Mouse (Mus musculus) spleen, postnatal 4 days (tissue): ENCODE data around the gene Tnip3.

Source experiments
- DNase-seq, 2 experiments: peaks; one replicate each; pipeline ENCODE4 v3.0.0; 2022; ENCODE audit warnings: low spot score in 2 of 2

Tnip3 gene

GRCm38 (mm10) chr6:65584870-65585332, 59.8 kb downstream of the Tnip3 start:
- DNase-seq: no peak

DNA sequence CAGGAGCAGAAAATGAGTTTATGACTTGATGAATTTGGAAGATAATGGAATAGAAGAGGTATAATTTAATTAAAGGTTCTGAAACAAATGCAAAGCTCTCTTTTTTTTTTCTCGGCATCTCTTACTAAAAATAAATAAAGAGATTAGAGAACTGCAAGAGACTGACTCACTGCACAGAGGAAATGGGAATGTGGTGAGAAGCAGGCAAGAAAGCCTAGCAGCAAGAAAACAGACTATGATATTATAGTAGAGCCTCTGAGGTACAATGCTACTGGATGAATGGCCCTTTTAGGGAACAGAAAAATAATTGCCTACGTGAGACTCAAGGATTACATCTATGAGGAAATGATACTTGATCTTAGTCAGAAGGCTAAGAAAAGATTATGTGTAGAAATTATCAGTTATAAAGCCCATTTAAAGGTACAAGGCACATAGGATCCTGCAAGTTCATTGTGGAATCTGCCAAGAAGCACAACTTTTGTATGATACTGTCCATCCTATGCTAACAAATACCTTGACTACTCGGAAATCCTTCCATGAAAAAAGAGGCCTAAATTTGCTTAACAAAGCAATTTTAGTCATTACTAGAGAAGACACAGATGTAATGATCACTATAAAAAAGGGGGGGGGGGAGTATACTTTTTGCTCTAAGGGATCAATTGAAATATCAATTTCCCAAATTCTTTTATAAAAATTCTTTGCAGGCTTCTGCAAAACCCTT, 60.4 kb downstream of the Tnip3 start:
- DNase-seq: no peak

GRCm38 (mm10) chr6:65588847-65589246, 63.7 kb downstream of the Tnip3 start:
- DNase-seq: no peak

- no peak for DNase-seq
Observed at GRCm38 (mm10) chr6:65590018-65590417, 64.9 kb downstream of the Tnip3 start.

DNA sequence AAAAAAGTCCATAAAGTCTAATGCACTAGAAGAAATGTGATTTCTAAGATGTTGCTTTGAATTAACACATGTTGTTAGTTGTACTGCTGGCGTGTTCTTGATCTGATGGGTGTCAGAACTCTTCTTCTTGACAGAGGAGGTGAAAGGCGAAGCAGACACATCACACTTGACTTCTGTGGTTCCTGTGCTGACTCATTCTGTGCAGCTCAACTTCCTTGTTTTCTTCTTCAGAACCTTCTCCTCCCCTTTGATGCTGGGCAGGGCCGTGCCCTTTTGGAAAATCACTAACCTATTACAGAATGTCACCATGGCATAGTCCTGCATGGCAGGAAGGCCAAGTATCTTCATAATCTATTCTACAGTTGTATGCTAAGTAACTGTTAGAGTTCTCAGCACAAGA, 69.1 kb downstream of the Tnip3 start:
- no peak for DNase-seq

GRCm38 (mm10) chr6:65595371-65595770, 70.3 kb downstream of the Tnip3 start:
- DNase-seq: no peak

GRCm38 (mm10) chr6:65597056-65597818, 72.1 kb downstream of the Tnip3 start:
- DNase-seq: no peak

DNA sequence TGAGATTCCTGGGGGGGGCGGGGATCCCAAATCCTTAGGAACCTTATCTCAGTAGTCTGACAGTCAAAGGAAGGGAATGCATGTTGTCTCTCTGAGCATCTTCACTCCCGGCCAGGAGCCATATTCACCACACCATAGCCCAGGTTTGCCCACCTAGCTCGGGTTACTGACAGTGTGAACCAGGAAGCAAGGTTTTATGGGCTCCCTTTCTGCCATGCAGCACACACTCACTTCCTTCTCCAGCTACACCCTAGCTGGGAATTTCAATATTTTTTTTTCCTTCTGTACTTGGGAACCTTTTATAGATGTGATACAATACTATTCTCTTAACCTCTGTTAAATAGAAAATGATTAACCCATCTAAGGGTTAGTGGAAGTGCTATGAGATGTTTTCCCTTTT, 73.4 kb downstream of the Tnip3 start:
- no peak for DNase-seq

DNA sequence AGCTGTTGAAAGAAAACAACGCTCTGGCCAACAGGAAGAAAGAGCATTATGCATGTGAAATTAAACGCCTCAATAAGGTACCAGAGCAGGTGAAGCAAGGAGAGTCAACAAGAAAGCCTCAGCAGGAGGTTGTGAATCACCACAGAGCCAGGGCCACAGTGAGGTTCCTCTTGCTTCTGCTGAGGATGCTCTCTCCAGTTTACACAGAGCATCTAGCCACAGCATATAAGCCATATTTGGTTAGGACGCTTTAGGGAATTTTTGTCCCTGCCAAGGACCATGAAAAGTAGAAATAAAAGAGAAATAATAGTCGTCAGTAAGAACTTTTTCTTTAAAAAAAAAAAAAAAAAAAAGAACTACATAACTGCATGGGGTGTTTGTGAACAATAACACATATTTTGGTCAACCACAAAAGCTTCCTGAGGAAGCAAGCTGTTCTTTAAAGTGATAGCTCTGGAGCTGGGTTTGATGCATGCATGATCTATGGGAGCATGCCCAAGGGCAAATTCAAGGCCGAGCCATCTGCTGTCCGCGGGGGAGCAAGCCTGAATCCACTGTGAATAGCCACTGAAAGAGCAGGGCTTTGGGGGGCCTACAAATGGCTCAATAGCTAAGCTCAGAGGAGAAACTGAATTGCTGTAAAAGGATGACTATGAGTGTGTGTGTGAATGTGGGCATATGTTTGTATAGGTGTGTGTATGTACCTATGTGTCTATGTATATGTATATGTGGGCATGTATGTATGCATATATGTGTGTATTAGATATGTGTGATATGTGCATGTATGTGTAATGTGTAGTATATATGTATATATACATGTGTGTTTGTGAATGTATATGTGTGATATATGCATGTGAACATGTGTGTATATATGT, 75.0 kb downstream of the Tnip3 start:
- no peak for DNase-seq

GRCm38 (mm10) chr6:65600887-65601286, 75.8 kb downstream of the Tnip3 start:
- no peak for DNase-seq

DNA sequence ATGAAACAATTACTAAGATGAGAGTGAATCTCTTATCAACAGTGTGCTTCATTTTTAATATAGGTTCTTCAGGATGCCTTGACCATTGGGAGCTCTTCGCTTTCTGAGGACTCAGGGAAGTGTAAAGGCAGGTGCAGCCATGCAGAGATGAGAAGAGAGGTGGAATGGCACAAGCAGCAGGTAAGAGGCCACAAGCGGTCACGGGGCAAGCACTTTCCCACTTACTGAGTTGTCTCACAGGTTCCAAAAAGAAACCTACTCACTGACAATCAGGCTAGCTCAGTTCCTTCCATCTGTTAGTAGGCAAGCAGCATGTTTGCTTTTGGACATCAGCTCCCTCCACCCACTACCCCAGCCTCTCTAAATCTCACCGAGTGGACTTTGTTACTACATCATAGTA, 80.7 kb downstream of the Tnip3 start:
- DNase-seq: no peak

GRCm38 (mm10) chr6:65606946-65607345, 81.8 kb downstream of the Tnip3 start:
- DNase-seq: no peak

DNA sequence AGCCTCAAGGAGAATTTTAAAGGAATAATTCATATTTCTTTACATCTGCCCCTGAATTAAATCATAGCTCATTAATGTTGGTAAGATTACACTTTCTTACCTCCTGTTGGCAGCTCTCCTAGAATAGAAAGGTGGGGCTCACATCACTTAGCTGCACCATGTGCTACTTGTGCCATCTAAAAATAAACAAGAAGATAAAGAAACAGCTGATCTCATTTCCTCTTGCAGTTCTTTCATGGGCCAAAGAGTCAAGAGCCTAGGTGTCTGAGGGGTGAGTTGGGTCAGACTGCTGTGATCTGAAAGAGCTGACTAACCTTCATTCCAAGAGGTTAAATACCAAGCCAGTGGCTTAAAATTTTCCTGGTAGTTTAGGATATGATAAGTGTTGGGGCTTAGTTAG, 86.7 kb downstream of the Tnip3 start:
- no peak for DNase-seq

- no peak for DNase-seq
Observed at GRCm38 (mm10) chr6:65613924-65614585, 88.9 kb downstream of the Tnip3 start.

DNA sequence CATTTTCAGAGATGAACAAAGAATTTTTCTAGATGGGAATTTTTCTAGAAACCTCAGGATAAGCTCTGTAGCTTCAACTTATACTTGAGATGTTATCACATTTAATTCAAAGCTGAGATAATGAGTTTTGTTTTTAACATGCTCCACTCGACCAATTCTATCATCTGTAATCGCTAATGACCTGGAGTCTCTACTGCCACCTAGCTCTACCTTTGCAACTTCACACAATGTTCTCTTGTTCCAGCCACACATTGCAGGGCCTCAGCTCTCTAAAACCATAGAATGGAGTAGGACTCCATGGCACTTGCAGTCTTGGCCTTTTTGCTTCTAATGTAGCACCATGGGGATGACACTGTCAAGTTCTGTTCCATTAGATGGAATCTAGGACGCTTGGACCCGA, 90.5 kb downstream of the Tnip3 start:
- no peak for DNase-seq

GRCm38 (mm10) chr6:65621260-65621659, 96.1 kb downstream of the Tnip3 start:
- no peak for DNase-seq

DNA sequence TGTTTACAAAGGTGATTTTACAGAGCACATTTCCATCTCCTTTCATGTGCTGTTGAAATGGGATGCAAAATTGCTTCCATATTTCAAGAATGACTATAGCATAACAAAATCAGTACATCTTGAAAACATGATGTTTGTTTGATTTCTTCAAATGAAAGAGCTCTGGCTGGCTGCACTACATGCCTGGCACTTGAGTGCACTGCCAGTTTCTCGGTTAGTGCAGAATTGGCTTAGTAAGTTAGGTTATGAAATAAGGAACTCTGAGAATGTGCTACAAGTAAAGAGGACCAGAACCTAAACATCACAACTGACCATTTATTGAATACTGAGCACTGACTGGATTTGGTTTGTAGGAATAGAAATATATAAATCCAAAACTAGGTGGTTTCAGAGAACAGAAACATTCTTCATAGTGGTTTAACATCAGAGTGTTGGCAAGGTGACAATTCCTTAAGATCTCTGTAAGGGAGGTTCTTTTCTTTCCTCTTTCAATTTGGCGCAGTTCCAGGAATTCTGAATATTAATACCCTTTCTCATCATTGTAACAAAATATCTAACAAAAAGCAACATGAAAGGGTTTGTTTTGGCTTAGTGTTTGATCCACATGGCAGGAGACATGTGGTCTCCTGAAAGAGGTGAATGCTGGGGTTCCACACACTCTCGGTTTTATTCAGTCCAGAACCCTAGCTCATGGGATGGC, 98.1 kb downstream of the Tnip3 start:
- no peak for DNase-seq

DNA sequence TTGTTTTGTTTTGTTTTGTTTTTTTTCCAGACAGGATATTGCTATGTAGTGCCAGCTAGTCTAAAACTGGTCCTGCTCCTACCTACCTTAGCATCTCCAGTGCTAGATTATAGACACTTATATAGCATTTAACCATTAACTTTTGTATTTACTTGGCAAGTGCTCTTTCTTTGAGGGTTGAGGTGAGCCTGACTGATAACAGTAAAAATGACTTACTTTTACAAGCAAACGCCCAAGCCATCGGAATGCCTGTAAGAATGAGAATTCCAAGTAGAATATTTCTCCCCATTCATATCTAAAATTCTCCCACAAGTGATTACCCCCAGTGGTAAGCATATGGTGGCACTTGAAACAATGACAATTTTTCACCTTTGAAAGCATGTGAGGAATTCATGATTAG, 105.5 kb downstream of the Tnip3 start:
- no peak for DNase-seq

DNA sequence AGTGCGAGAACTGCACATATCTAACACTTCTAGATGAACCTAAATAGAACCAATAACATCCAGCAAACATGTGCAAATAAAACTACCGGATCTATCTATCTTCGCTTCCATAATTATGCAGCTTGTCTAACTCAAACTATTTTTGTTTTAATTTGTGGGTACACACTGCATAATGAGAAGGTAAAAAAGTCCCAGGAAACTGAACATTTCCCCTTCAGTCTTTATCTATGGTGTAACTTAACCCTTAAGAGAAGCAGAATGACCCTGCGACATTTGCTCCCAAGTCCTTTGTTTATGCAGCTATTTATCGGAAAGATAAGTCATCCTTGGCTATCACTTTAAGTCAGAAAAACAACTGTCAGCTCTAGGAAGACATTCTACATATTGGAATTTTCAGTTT, 107.1 kb downstream of the Tnip3 start:
- DNase-seq: no peak

DNA sequence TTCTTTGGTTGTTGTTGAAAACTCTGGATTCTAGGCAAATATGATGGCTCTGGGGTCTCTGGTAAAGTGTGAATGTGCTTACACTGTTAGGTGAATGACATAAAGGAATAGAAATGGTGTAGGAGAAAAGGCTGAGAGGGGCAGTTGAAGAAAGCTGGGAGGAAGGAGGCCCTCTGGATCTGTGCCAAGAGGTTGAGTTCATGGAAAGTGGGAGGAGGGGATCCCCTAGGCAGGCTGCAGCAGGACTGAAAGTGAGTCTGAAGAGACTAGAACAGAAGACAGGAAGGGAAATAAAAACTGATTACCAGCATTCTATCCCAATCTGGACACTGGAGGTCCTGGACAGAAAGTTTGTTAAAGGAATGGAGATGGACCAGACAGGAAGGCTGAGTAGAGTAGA, 117.3 kb downstream of the Tnip3 start:
- DNase-seq: no peak

DNA sequence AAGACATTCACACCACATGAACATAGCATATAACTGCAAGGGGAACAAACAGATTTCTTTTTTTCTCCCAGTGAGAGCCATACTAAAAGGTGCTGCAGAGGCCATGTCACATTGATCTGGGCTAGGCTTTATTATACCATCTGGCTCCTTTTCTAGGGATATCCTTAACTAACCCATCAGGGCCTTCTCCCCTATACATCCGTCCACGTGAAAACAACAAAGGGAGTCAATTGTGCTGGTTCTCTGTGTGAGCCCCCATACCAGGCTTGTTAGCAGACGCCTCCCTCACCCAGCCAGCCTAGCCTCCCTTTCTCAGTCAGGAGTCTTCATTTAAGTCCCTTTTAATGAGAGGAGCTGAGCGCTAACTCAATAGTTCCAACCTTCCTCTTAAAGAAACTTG, 119.0 kb downstream of the Tnip3 start:
- DNase-seq: no peak
